Mouse (Mus musculus) C2C12 (cell line): Measurements from ENCODE around the gene Enox1. TPM values are rescaled to one million over a fixed set of nuclear protein-coding genes. Genes with fewer than 3 reads are reported as not detected.

Experiments used
- H3K27me3 ChIP-seq: one replicate; pipeline ENCODE4 v1.6.1; 2011; ENCODE audit not compliant: control insufficient read depth, insufficient read depth, insufficient read length
- H3K36me3 ChIP-seq: one replicate; pipeline ENCODE4 v1.6.1; 2011; ENCODE audit not compliant: control insufficient read depth, insufficient read depth
- H3K4me3 ChIP-seq: one replicate; pipeline ENCODE4 v1.5.1; 2011; ENCODE audit warnings: mild to moderate bottlenecking, control low read depth; ENCODE audit not compliant: poor library complexity, insufficient read depth, severe bottlenecking
- H3K79me2 ChIP-seq: one replicate; pipeline ENCODE4 v1.6.1; 2011; ENCODE audit not compliant: control insufficient read depth, insufficient read depth
- H3K79me3 ChIP-seq: one replicate; pipeline ENCODE4 v1.6.1; 2011; ENCODE audit warnings: low read depth, control low read depth
- H3ac ChIP-seq: one replicate; pipeline ENCODE3; 2011; ENCODE audit warnings: low read depth; ENCODE audit not compliant: control insufficient read depth, insufficient read length
- CEBPB ChIP-seq: IDR thresholded peaks from one replicate; pipeline ENCODE4 v1.6.1; 2011; ENCODE audit warnings: low read depth, mild to moderate bottlenecking, control low read depth, moderate library complexity
- CTCF ChIP-seq: IDR thresholded peaks from one replicate; pipeline ENCODE4 v1.5.1; 2011; ENCODE audit not compliant: control insufficient read depth, insufficient read depth, insufficient read length
- FOSL1 ChIP-seq: IDR thresholded peaks from one replicate; pipeline ENCODE4 v1.8.0; 2011; ENCODE audit warnings: mild to moderate bottlenecking, low read length; ENCODE audit not compliant: poor library complexity, insufficient read depth, severe bottlenecking
- MAX ChIP-seq: IDR thresholded peaks from one replicate; pipeline ENCODE4 v1.6.1; 2011; ENCODE audit warnings: mild to moderate bottlenecking, control low read depth
- MYOD1 ChIP-seq: IDR thresholded peaks from one replicate; pipeline ENCODE4 v1.6.1; 2011; ENCODE audit warnings: low read depth; ENCODE audit not compliant: control insufficient read depth, insufficient read length
- MYOG ChIP-seq: IDR thresholded peaks from one replicate; pipeline ENCODE4 v1.6.1; 2011; ENCODE audit not compliant: control insufficient read depth, insufficient read length; ENCODE audit errors: extremely low read depth
- USF1 ChIP-seq: IDR thresholded peaks from one replicate; pipeline ENCODE4 v1.6.1; 2011; ENCODE audit warnings: low read depth, mild to moderate bottlenecking, control low read depth, moderate library complexity
- polyA plus RNA-seq: library from polyadenylated mRNA; unstranded; fragments of >200 nt; fragmentation: generic; extraction: Trizol; gene quantifications from one replicate; pipeline ENCODE4 v1.2.1, GENCODE M21; 2012; ENCODE audit warnings: missing spikeins

The Enox1 gene
- polyA plus RNA-seq, 1 experiment, result 0.75 TPM

DNA sequence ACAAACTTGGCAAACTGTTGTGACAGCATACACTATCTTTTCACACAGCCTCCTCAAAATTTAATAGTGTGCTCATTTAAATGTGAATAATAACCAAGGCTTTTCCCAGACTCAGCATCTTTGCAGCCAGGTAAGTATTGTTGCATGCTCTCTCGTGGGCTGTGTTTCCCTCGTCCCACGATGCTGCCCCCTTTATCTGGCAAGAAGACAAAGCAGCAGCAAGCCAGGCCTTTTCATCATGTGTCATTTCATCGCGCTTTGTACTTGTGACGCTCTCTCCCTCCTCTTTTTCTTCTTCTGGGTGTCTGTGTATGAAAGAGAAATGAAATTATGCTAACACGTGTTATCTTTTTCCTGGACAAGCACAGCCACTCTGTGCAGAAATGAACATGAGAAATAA is 421.8 kb downstream of the Enox1 start:
- TF ChIP-seq MYOD1 (no peak), FOSL1 (no peak), CEBPB (no peak), CTCF (no peak), USF1 (no peak), MAX (no peak), MYOG (no peak)
- H3K79me3 ChIP-seq, result no peaks in the 10 kb centered on the region
- H3K4me3 ChIP-seq, result no peak overlapping the region
- H3K36me3 ChIP-seq, result no peaks in the 10 kb centered on the region
- no peaks in the 10 kb centered on the region for H3K79me2 ChIP-seq
- no peaks in the 10 kb centered on the region for H3K27me3 ChIP-seq
- H3ac ChIP-seq, result no peak overlapping the region

DNA sequence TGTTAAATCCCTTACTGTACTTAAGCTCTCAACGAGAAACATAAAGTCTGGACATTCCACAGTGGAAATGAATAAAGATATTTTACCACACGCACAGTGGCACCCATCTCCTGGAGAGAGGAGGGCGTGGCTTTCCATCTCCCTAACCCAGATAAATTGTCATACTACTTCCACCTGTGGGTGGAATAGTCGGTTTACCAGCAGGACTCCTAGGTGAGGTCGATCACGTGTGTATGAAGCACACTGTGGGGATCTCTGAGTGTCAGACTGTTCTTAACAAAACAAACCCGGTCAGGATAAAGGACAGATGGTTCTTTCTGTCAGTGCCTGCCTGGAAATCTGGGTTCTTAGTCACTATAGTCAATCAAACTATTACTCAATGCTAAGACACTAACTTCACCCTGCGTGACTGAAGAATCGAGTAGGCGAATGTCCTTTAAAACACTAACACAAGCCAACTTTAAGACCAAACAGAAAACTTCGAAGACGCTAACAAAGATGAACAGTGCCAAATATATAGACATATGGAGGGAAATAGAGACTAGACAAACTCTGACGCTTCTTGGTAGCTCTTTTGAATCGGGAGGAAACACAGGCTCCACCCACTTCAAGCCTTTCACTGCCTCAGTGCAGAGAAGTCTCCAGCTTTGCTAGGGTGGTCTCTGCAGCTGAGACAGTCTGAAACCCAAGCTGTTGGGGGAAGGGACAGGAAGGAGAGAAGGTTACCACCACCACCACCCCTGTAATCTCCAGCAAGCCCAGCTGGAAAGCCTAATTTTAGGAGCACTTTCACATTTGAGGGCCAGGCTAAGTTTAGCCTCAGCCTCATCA is 423.8 kb downstream of the Enox1 start:
- Histone ChIP-seq H3K79me2 (no peaks in the 10 kb centered on the region), H3K27me3 (no peaks in the 10 kb centered on the region), H3K4me3 (no peak overlapping the region), H3K36me3 (no peaks in the 10 kb centered on the region), H3ac (no peak overlapping the region), H3K79me3 (no peaks in the 10 kb centered on the region)
- TF ChIP-seq MYOD1 (no peak), FOSL1 (no peak), MAX (no peak), CEBPB (no peak), USF1 (no peak), CTCF (no peak), MYOG (no peak)

DNA sequence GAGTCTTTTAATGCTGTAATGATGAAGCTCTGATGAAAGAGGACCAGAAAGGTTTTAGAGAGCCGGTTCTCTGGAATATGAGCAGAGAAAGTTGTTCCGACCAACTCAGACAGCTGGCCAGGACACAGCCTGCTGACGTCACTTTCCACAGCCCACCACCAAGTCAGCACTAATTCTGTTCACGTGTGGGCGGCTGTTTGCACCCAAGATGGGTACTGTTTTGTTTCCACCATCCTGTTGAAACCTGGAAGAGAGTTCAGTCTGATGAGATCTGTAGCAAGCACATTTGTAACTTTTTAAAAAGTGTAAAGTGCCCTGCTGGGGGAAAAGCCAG is 424.3 kb downstream of the Enox1 start:
- Histone ChIP-seq H3K79me3 (no peaks in the 10 kb centered on the region), H3K36me3 (no peaks in the 10 kb centered on the region), H3K27me3 (no peaks in the 10 kb centered on the region), H3K4me3 (no peak overlapping the region), H3ac (no peak overlapping the region), H3K79me2 (no peaks in the 10 kb centered on the region)
- TF ChIP-seq FOSL1 (no peak), USF1 (no peak), CEBPB (no peak), MYOG (no peak), CTCF (no peak), MAX (no peak), MYOD1 (no peak)

DNA sequence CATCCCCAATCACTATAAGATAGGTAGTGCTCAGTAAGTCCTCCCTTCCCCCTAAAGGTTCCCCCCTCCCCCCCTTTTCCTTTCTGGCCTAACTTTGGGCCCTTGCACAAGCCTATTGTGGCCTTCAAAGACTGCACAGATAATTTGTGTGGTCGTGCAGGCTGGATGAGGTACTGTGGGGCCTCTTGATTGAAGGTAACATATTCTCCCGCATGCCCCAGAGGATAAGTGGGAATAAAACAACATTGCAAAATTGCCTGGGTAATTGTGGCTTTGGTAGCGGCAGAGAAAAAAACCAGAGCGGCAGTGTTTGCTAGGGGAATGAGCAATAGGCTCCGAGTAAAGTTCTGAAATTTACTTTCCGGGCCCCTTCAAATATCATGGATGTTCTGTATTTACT is 425.1 kb downstream of the Enox1 start:
- Histone ChIP-seq H3K36me3 (no peaks in the 10 kb centered on the region), H3K4me3 (no peak overlapping the region), H3K79me2 (no peaks in the 10 kb centered on the region), H3ac (no peak overlapping the region), H3K79me3 (no peaks in the 10 kb centered on the region), H3K27me3 (no peaks in the 10 kb centered on the region)
- TF ChIP-seq MYOD1, result no peak
- no peak for TF ChIP-seq CTCF
- TF ChIP-seq CEBPB, result no peak
- TF ChIP-seq USF1, result no peak
- TF ChIP-seq FOSL1, result no peak
- no peak for TF ChIP-seq MAX
- no peak for TF ChIP-seq MYOG

DNA sequence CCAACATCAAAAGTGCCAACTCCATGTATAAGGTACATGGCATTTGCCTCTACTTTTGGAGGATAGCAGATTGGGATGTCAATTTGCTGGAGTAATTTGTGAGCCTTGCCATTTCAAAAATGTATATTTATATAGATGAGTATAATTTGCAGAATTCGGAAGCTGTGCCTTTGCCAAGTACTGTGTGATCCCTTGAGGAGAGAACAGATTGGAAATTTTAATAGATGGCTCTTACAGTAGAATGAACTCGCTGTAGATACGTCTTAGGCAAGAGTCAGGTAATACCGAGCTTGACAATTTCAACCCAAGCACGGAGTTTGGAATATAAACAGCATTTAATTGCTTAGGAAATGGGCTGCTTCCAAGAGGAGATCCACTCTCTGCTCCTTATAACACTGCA is 427.9 kb downstream of the Enox1 start:
- TF ChIP-seq FOSL1, result no peak
- no peak for TF ChIP-seq MYOD1
- TF ChIP-seq CEBPB, result no peak
- no peak for TF ChIP-seq USF1
- TF ChIP-seq CTCF, result no peak
- no peaks in the 10 kb centered on the region for H3K36me3 ChIP-seq

More for the DNA sequence above, 427.9 kb downstream of the Enox1 start:
- Histone ChIP-seq H3K79me3 (no peaks in the 10 kb centered on the region), H3K27me3 (no peaks in the 10 kb centered on the region), H3K79me2 (no peaks in the 10 kb centered on the region), H3ac (no peak overlapping the region), H3K4me3 (no peak overlapping the region)
